Mouse (Mus musculus): Measurements from ENCODE around the gene Sp7.
A peak's percentile ranks its signal among the peaks of the same experiment; 100 is the strongest.
"Not testable (repeated sequence)": the region's sequence is repeated elsewhere in the genome, so short reads cannot be mapped to it uniquely, and the experiment has no call there.

Sp7 gene

GRCm38 (mm10) chr15:102341580-102341979 is 25.4 kb downstream of the Sp7 start:
- peak; percentile 42 to 65 for DNase-seq

GRCm38 (mm10) chr15:102339612-102340011 is 27.4 kb downstream of the Sp7 start:
- no peak for DNase-seq

GRCm38 (mm10) chr15:102336946-102337345 is 30.0 kb downstream of the Sp7 start:
- DNase-seq, result no peak

GRCm38 (mm10) chr15:102335925-102336324 is 31.1 kb downstream of the Sp7 start:
- DNase-seq, result not testable (repeated sequence)

- DNase-seq, result no peak
Observed at GRCm38 (mm10) chr15:102335254-102335653, 31.7 kb downstream of the Sp7 start.

GRCm38 (mm10) chr15:102331610-102332015 is 35.4 kb downstream of the Sp7 start, which contains the start of gene Myg1:
Myg1 (plus strand) TSS chr15:102331709.
- peak; percentile 81 for DNase-seq

GRCm38 (mm10) chr15:102326892-102327291 is 40.1 kb downstream of the Sp7 start:
- no peak for DNase-seq

- DNase-seq, result peak; percentile 88 to 91
Observed at GRCm38 (mm10) chr15:102326022-102326576, 40.9 kb downstream of the Sp7 start, which contains the start of gene Pfdn5. Pfdn5 (plus strand) TSS chr15:102326116.

- peak in 1 of 2 experiments; percentile 32 for DNase-seq
Observed at GRCm38 (mm10) chr15:102324654-102325473, 42.1 kb downstream of the Sp7 start.

GRCm38 (mm10) chr15:102316263-102316662 is 50.7 kb downstream of the Sp7 start:
- DNase-seq, result peak; percentile 69 to 78

- DNase-seq, result no peak
Observed at GRCm38 (mm10) chr15:102315292-102315691, 51.7 kb downstream of the Sp7 start.

GRCm38 (mm10) chr15:102311489-102311888 is 55.5 kb downstream of the Sp7 start:
- no peak for DNase-seq

GRCm38 (mm10) chr15:102310074-102310845 is 56.7 kb downstream of the Sp7 start:
- no peak for DNase-seq

GRCm38 (mm10) chr15:102308717-102309116 is 58.3 kb downstream of the Sp7 start:
- no peak for DNase-seq
